Mouse (Mus musculus): ENCODE measurements around the gene Dctn2. TPM values are rescaled to one million over a fixed set of nuclear protein-coding genes. Genes with fewer than 3 reads are reported as not detected.
"Not testable (repeated sequence)": the region's sequence is repeated elsewhere in the genome, so short reads cannot be mapped to it uniquely, and the experiment has no call there.

The Dctn2 gene
- polyA plus RNA-seq, 1 experiment from 2014 or later: 177 TPM

- Histone ChIP-seq H3K9ac (ENCODE audit: low read depth, low read length) (peak overlapping the region; percentile 83), H3K9me3 (replicated peaks; ENCODE audit: low read length) (no peaks in the 10 kb centered on the region), H3K27me3 (ENCODE audit: insufficient read depth, low read length) (no peaks in the 10 kb centered on the region), H3K4me3 (replicated peaks; ENCODE audit: low read depth, low read length) (peak overlapping the region; percentile 82), H3K4me2 (ENCODE audit: low read length) (peak overlapping the region; percentile 58), H3K4me1 (replicated peaks; ENCODE audit: insufficient read depth, low read length) (peaks cover 6% of the 10 kb centered on the region; the same call in 1 of the 2 replicates), H3K36me3 (ENCODE audit: insufficient read depth, low read length) (peaks cover 22% of the 10 kb centered on the region), H3K27ac (peak overlapping the region; percentile 73)
- ATAC-seq (replicated peaks; ENCODE audit: low FRiP score, low read depth): peak; percentile 79
- WGBS: 32% methylated on average over 23 of the region's 23 CpGs
- no peak for TF ChIP-seq CTCF (IDR thresholded peaks at IDR 0.05; ENCODE audit: low read depth)
- peak; percentile 80 for DNase-seq (ENCODE audit: low spot score)
These were observed 44.6 kb downstream of the Dctn2 start for GRCm38 (mm10) chr10:127310523-127311475.

GRCm38 (mm10) chr10:127311476-127312355, 45.5 kb downstream of the Dctn2 start, which contains the start of gene Mars:
Gene Mars (minus strand): TSS chr10:127311786.
- H3K9ac ChIP-seq (ENCODE audit: low read depth, low read length): peak within 1 kb of the TSS; percentile 83
- 0 out of 2 replicates have a peak, but pooled peaks have one; percentile 4 for TF ChIP-seq CTCF (IDR thresholded peaks at IDR 0.05; ENCODE audit: low read depth)
- H3K4me2 ChIP-seq (ENCODE audit: low read length): peak within 1 kb of the TSS; percentile 58
- no peaks in the 10 kb centered on the region for H3K9me3 ChIP-seq (replicated peaks; ENCODE audit: low read length)
- H3K4me1 ChIP-seq (replicated peaks; ENCODE audit: insufficient read depth, low read length): peaks cover 6% of the 10 kb centered on the region; the same call in 1 of the 2 replicates
- peak within 1 kb of the TSS; percentile 82 for H3K4me3 ChIP-seq (replicated peaks; ENCODE audit: low read depth, low read length)
- H3K27me3 ChIP-seq (ENCODE audit: insufficient read depth, low read length): no peaks in the 10 kb centered on the region
- peak within 1 kb of the TSS; percentile 73 for H3K27ac ChIP-seq
- peaks cover 16% of the 10 kb centered on the region for H3K36me3 ChIP-seq (ENCODE audit: insufficient read depth, low read length)
- WGBS: under 1% methylated on average over 65 of the region's 65 CpGs
- ATAC-seq (replicated peaks; ENCODE audit: low FRiP score, low read depth) (peak; percentile 94), DNase-seq (ENCODE audit: low spot score) (peak; percentile 99)

- H3K4me1 ChIP-seq (replicated peaks; ENCODE audit: insufficient read depth, low read length): peaks cover 6% of the 10 kb centered on the region; the same call in 1 of the 2 replicates
- H3K36me3 ChIP-seq (ENCODE audit: insufficient read depth, low read length): peaks cover 14% of the 10 kb centered on the region
- peak; percentile 89 for TF ChIP-seq CTCF (IDR thresholded peaks at IDR 0.05; ENCODE audit: low read depth)
- peak overlapping the region; percentile 58 for H3K4me2 ChIP-seq (ENCODE audit: low read length)
- H3K9me3 ChIP-seq (replicated peaks; ENCODE audit: low read length): no peaks in the 10 kb centered on the region
- H3K27me3 ChIP-seq (ENCODE audit: insufficient read depth, low read length): no peaks in the 10 kb centered on the region
- 0% methylated on average over 4 of the region's 4 CpGs for WGBS
- peak overlapping the region; percentile 82 for H3K4me3 ChIP-seq (replicated peaks; ENCODE audit: low read depth, low read length)
- DNase-seq (ENCODE audit: low spot score) (peak; percentile 91), ATAC-seq (replicated peaks; ENCODE audit: low FRiP score, low read depth) (peak; percentile 45)
- peak overlapping the region; percentile 73 for H3K27ac ChIP-seq
- no peak overlapping the region for H3K9ac ChIP-seq (ENCODE audit: low read depth, low read length)
These were observed 46.1 kb downstream of the Dctn2 start for GRCm38 (mm10) chr10:127312356-127312676.

- Histone ChIP-seq H3K27me3 (ENCODE audit: insufficient read depth, low read length) (no peaks in the 10 kb centered on the region), H3K4me1 (replicated peaks; ENCODE audit: insufficient read depth, low read length) (peaks cover 6% of the 10 kb centered on the region; the same call in 1 of the 2 replicates), H3K4me2 (ENCODE audit: low read length) (no peak overlapping the region), H3K9ac (ENCODE audit: low read depth, low read length) (no peak overlapping the region), H3K36me3 (ENCODE audit: insufficient read depth, low read length) (peaks cover 10% of the 10 kb centered on the region), H3K27ac (no peak overlapping the region), H3K9me3 (replicated peaks; ENCODE audit: low read length) (no peaks in the 10 kb centered on the region), H3K4me3 (replicated peaks; ENCODE audit: low read depth, low read length) (no peak overlapping the region)
- TF ChIP-seq CTCF (IDR thresholded peaks at IDR 0.05; ENCODE audit: low read depth): no peak
- DNase-seq (ENCODE audit: low spot score) (no peak), ATAC-seq (replicated peaks; ENCODE audit: low FRiP score, low read depth) (no peak)
- 71% methylated on average over 4 of the region's 4 CpGs for WGBS
These were observed 46.7 kb downstream of the Dctn2 start for GRCm38 (mm10) chr10:127312858-127313257.

GRCm38 (mm10) chr10:127313516-127313915, 47.3 kb downstream of the Dctn2 start:
- not testable (repeated sequence) for ATAC-seq (replicated peaks; ENCODE audit: low FRiP score, low read depth); H3K4me2 ChIP-seq (ENCODE audit: low read length); H3K4me3 ChIP-seq (replicated peaks; ENCODE audit: low read depth, low read length); DNase-seq (ENCODE audit: low spot score); H3K27ac ChIP-seq; H3K36me3 ChIP-seq (ENCODE audit: insufficient read depth, low read length); H3K9me3 ChIP-seq (replicated peaks; ENCODE audit: low read length); H3K4me1 ChIP-seq (replicated peaks; ENCODE audit: insufficient read depth, low read length); H3K9ac ChIP-seq (ENCODE audit: low read depth, low read length); H3K27me3 ChIP-seq (ENCODE audit: insufficient read depth, low read length)
- 91% methylated on average over 5 of the region's 5 CpGs for WGBS

GRCm38 (mm10) chr10:127314950-127315349, 48.8 kb downstream of the Dctn2 start:
- H3K9ac ChIP-seq (ENCODE audit: low read depth, low read length); H3K27ac ChIP-seq; H3K4me1 ChIP-seq (replicated peaks; ENCODE audit: insufficient read depth, low read length); H3K4me2 ChIP-seq (ENCODE audit: low read length); H3K9me3 ChIP-seq (replicated peaks; ENCODE audit: low read length); H3K36me3 ChIP-seq (ENCODE audit: insufficient read depth, low read length); DNase-seq (ENCODE audit: low spot score); H3K4me3 ChIP-seq (replicated peaks; ENCODE audit: low read depth, low read length); H3K27me3 ChIP-seq (ENCODE audit: insufficient read depth, low read length); ATAC-seq (replicated peaks; ENCODE audit: low FRiP score, low read depth): not testable (repeated sequence)
- 0 out of 2 replicates have a peak, but pooled peaks have one; percentile 11 for TF ChIP-seq CTCF (IDR thresholded peaks at IDR 0.05; ENCODE audit: low read depth)
- WGBS: 68% methylated on average over 1 of the region's 1 CpGs

Data from kidney, postnatal 0 days (tissue).